Mouse (Mus musculus) forebrain, embryonic 14.5 days (tissue): ENCODE results near the gene Prl7a2. TPM values are rescaled to one million over a fixed set of nuclear protein-coding genes. Genes with fewer than 3 reads are reported as not detected.

Experiments used
- ATAC-seq: fragments of 200-750 bp; cut with Nextera tagmentation; 2 replicates; pipeline ENCODE4 v1.8.0; 2017; ENCODE audit warnings: mild to moderate bottlenecking, moderate library complexity
- DNase-seq: peaks from one replicate; pipeline ENCODE4 v3.0.0-alpha.2; 2015; ENCODE audit warnings: low spot score
- H3K27ac ChIP-seq: fragments of 300-500 bp; sonication (generic); 2 replicates; pipeline ENCODE4 v1.5.1; 2014; ENCODE audit warnings: low read depth, mild to moderate bottlenecking, control low read depth, low read length, moderate library complexity
- H3K27me3 ChIP-seq: fragments of 300-500 bp; sonication (generic); replicated peaks from 2 replicates; pipeline ENCODE4 v1.6.1; 2014; ENCODE audit warnings: low read length, control low read depth, mixed read lengths; ENCODE audit not compliant: control insufficient read depth, insufficient read depth
- H3K36me3 ChIP-seq: fragments of 300-500 bp; sonication (generic); 2 replicates; pipeline ENCODE4 v1.6.1; 2014; ENCODE audit warnings: low read length, control low read depth; ENCODE audit not compliant: control insufficient read depth, insufficient read depth
- H3K4me1 ChIP-seq: fragments of 300-500 bp; sonication (generic); 2 replicates; pipeline ENCODE4 v1.6.1; 2014; ENCODE audit warnings: antibody characterized with exemption, low read length, control low read depth; ENCODE audit not compliant: control insufficient read depth, insufficient read depth
- H3K4me2 ChIP-seq: fragments of 300-500 bp; sonication (generic); 2 replicates; pipeline ENCODE4 v1.6.1; 2014; ENCODE audit warnings: mild to moderate bottlenecking, control low read depth, low read length
- H3K4me3 ChIP-seq: fragments of 300-500 bp; sonication (generic); 2 replicates; pipeline ENCODE4 v1.5.1; 2014; ENCODE audit warnings: low read depth, low read length, control low read depth
- H3K9ac ChIP-seq: fragments of 300-500 bp; sonication (generic); 2 replicates; pipeline ENCODE4 v1.6.1; 2014; ENCODE audit warnings: mild to moderate bottlenecking, low read length, control low read depth, moderate library complexity
- H3K9me3 ChIP-seq: fragments of 300-500 bp; sonication (generic); replicated peaks from 2 replicates; pipeline ENCODE4 v1.6.1; 2016; ENCODE audit warnings: low read length, control low read depth, mixed read lengths; ENCODE audit not compliant: control insufficient read depth
- WGBS: fragments of 180-500 bp; shearing (Covaris S2); extraction: QIAGEN DNeasy Blood & Tissue Kit; methylation state at CpG from one replicate; pipeline ENCODE4 v1.1.7; 2014; 5-methylcytosine and 5-hydroxymethylcytosine counted together
- polyA plus RNA-seq: library from polyadenylated mRNA; unstranded; fragments of >200 nt; fragmentation: Nextera tagmentation; extraction: Ambion mirVana; gene quantifications from 2 replicates; pipeline ENCODE4 v1.2.1, GENCODE M21; 2014

The Prl7a2 gene
- polyA plus RNA-seq = not detected in 2 replicates

GRCm38 (mm10) chr13:27667936-27668335 is at the start of gene Prl7a2:
TSS of gene Prl7a2 (minus strand) at chr13:27668036.
- no peak within 1 kb of the TSS for H3K27ac ChIP-seq
- H3K9ac ChIP-seq = no peak within 1 kb of the TSS
- H3K27me3 ChIP-seq = no peaks in the 10 kb centered on the region
- WGBS = 90% methylated on average over 4 of the region's 4 CpGs
- ATAC-seq (no peak), DNase-seq (no peak)
- H3K9me3 ChIP-seq = no peaks in the 10 kb centered on the region
- no peak within 1 kb of the TSS for H3K4me3 ChIP-seq
- H3K4me1 ChIP-seq = no peaks in the 10 kb centered on the region
- H3K36me3 ChIP-seq = no peaks in the 10 kb centered on the region
- no peak within 1 kb of the TSS for H3K4me2 ChIP-seq

GRCm38 (mm10) chr13:27716636-27717035 is 48.8 kb upstream of the Prl7a2 start, which contains the start of gene Prl7d1:
TSS of gene Prl7d1 (minus strand) at chr13:27716736.
- H3K9me3 ChIP-seq = no peaks in the 10 kb centered on the region
- H3K27ac ChIP-seq = no peak within 1 kb of the TSS
- no peak within 1 kb of the TSS for H3K4me2 ChIP-seq
- no peak within 1 kb of the TSS for H3K4me3 ChIP-seq
- no peaks in the 10 kb centered on the region for H3K36me3 ChIP-seq
- H3K9ac ChIP-seq = no peak within 1 kb of the TSS
- no peaks in the 10 kb centered on the region for H3K27me3 ChIP-seq
- WGBS = 91% methylated on average over 5 of the region's 5 CpGs
- no peaks in the 10 kb centered on the region for H3K4me1 ChIP-seq
- DNase-seq = no peak
- no peak for ATAC-seq

- Histone ChIP-seq H3K9me3 (no peaks in the 10 kb centered on the region), H3K4me1 (no peaks in the 10 kb centered on the region), H3K9ac (no peak overlapping the region), H3K36me3 (no peaks in the 10 kb centered on the region), H3K4me3 (no peak overlapping the region), H3K27me3 (no peaks in the 10 kb centered on the region), H3K27ac (no peak overlapping the region), H3K4me2 (no peak overlapping the region)
- ATAC-seq = no peak
- 87% methylated on average over 2 of the region's 2 CpGs for WGBS
- no peak for DNase-seq
These were observed 38.7 kb upstream of the Prl7a2 start for GRCm38 (mm10) chr13:27706521-27706920.

GRCm38 (mm10) chr13:27660747-27661146 is 7.1 kb downstream of the Prl7a2 start:
- no peak overlapping the region for H3K4me3 ChIP-seq
- no peaks in the 10 kb centered on the region for H3K36me3 ChIP-seq
- DNase-seq (no peak), ATAC-seq (no peak)
- H3K4me1 ChIP-seq = no peaks in the 10 kb centered on the region
- H3K4me2 ChIP-seq = no peak overlapping the region
- H3K9me3 ChIP-seq = no peaks in the 10 kb centered on the region
- WGBS = 80% methylated on average over 2 of the region's 2 CpGs
- no peaks in the 10 kb centered on the region for H3K27me3 ChIP-seq
- H3K27ac ChIP-seq = no peak overlapping the region
- H3K9ac ChIP-seq = no peak overlapping the region

- Histone ChIP-seq H3K9ac (no peak within 1 kb of the TSS), H3K4me3 (no peak within 1 kb of the TSS), H3K27me3 (no peaks in the 10 kb centered on the region), H3K27ac (no peak within 1 kb of the TSS), H3K9me3 (no peaks in the 10 kb centered on the region), H3K4me2 (no peak within 1 kb of the TSS), H3K4me1 (no peaks in the 10 kb centered on the region), H3K36me3 (no peaks in the 10 kb centered on the region)
- WGBS = over 99% methylated on average over 3 of the region's 3 CpGs
- no peak for ATAC-seq
- DNase-seq = no peak
These were observed 25.4 kb downstream of the Prl7a2 start, which contains the start of gene Prl7a1 for GRCm38 (mm10) chr13:27642393-27642792. TSS of gene Prl7a1 (minus strand) at chr13:27642493.

- Histone ChIP-seq H3K27ac (no peak within 1 kb of the TSS), H3K9me3 (no peaks in the 10 kb centered on the region), H3K9ac (no peak within 1 kb of the TSS), H3K36me3 (no peaks in the 10 kb centered on the region), H3K27me3 (no peaks in the 10 kb centered on the region), H3K4me2 (no peak within 1 kb of the TSS), H3K4me1 (no peaks in the 10 kb centered on the region), H3K4me3 (no peak within 1 kb of the TSS)
- no peak for ATAC-seq
- WGBS = 84% methylated on average over 4 of the region's 4 CpGs
- no peak for DNase-seq
These were observed 57.4 kb downstream of the Prl7a2 start, which contains the start of gene Prl7b1 for GRCm38 (mm10) chr13:27610482-27610881. TSS of gene Prl7b1 (minus strand) at chr13:27610582.

Other genes starting within 250 kb of the Prl7a2 start
- gene Prl8a6, start 229.3 kb downstream of the Prl7a2 start, polyA plus RNA-seq = not detected in 2 replicates
- gene Prl8a8, start 154.8 kb downstream of the Prl7a2 start, polyA plus RNA-seq = not detected in 2 replicates
- gene Prl8a9, start 103.4 kb downstream of the Prl7a2 start, polyA plus RNA-seq = not detected in 2 replicates
- gene Prl8a1, start 85.9 kb downstream of the Prl7a2 start, polyA plus RNA-seq = not detected in 2 replicates
- not detected in 2 replicates for gene Prl7b1, start 57.5 kb downstream of the Prl7a2 start, polyA plus RNA-seq
- not detected in 2 replicates for gene Prl7a1, start 25.5 kb downstream of the Prl7a2 start, polyA plus RNA-seq
- not detected in 2 replicates for gene Prl7d1, start 48.7 kb upstream of the Prl7a2 start, polyA plus RNA-seq
- not detected in 2 replicates for gene Prl7c1, start 112.8 kb upstream of the Prl7a2 start, polyA plus RNA-seq
- not detected in 2 replicates for gene Prl2a1, start 133.6 kb upstream of the Prl7a2 start, polyA plus RNA-seq
- gene Prl2c1, start 181.3 kb upstream of the Prl7a2 start, polyA plus RNA-seq = not detected in 2 replicates